Mouse (Mus musculus) liver, postnatal 0 days (tissue): ENCODE data around the gene Serpina1b.
"Not testable (repeated sequence)": the region's sequence is repeated elsewhere in the genome, so short reads cannot be mapped to it uniquely, and the experiment has no call there.

Experiments
- CTCF ChIP-seq: sonication (generic); IDR thresholded peaks from 2 replicates; pipeline ENCODE4 v1.5.1; 2016; ENCODE audit warnings: antibody characterized with exemption, low read depth
- EP300 ChIP-seq: IDR thresholded peaks from 2 replicates; pipeline ENCODE4 v1.6.1; 2016; ENCODE audit warnings: antibody characterized with exemption, low read depth, mild to moderate bottlenecking

DNA sequence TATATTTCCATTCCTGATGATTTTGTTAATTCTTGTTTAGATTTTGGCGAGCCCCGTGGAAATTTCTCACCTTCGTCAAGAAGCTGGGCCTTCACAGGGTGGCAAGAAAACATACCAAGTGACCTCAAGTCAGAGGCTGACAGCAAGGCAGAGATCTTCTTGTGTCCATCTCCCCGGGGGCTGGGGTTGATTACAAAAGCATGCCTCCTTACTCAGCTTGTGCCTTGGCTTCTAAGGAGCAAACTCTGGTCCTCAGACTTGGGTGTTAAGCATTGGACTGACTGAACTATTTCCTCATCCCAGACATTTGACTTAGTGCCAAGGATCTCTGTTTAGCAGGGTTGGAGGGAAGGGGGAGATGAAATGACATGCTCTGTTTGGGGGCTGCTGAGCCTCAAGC, 95.1 kb downstream of the Serpina1b start:
- TF ChIP-seq CTCF, EP300: not testable (repeated sequence)
